ENCODE assay signal across 17 mouse cellular contexts in the genomic region with DNA sequence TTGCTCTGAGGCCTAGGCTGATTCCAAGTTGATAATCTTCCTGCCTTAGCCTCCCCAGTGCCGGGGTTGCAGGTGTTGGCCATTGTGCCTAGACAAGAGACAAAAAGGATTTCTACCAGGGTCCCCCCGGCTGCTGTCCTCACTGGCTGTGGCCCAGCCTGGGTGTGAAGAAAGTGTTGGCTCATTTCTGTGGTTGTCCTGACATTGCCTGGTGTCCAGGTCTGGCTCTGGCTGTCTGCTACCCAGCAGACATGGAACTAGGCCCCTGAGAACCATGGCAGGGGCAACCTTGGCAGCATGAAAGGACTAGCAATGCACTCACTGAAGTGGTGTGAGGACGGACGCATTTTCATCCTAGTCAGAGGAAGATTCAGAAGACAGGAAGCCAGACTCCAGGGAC. TPM values are rescaled to one million over a fixed set of nuclear protein-coding genes. Genes with fewer than 3 reads are reported as not detected.
A peak's percentile ranks its signal among the peaks of the same experiment; 100 is the strongest.
DNase-seq lines count a peak whose midpoint lies in the region; ATAC-seq and TF ChIP-seq lines count a peak whose summit lies in the region.
"Had no signal": no experiment of that assay in that cellular context is flagged by ENCODE, and none has a peak within 500 bp of the region (broad histone marks: within the 10 kb centered on the region; RNA-seq: fewer than 3 reads in every experiment).

No protein-coding gene starts in this region.

- H3K4me3 ChIP-seq in intestine, embryonic 15.5 days (replicated peaks), result no peak overlapping the region
- no peak overlapping the region for H3K4me3 ChIP-seq in intestine, postnatal 0 days (ENCODE audit: low read depth, low read length)
- no peak overlapping the region for H3K4me3 ChIP-seq in intestine, embryonic 16.5 days (ENCODE audit: low read length)
- H3K4me3 ChIP-seq in neural tube, embryonic 15.5 days (replicated peaks), result no peak overlapping the region
- H3K4me3 ChIP-seq: erythroblast, embryonic 14.5 days; liver, embryonic 13.5 days; myocyte had no signal

- H3K9ac ChIP-seq in intestine, embryonic 15.5 days, result 0 out of 2 replicates have a peak overlapping the region, but pooled peaks have one; percentile 5
- H3K9ac ChIP-seq in intestine, postnatal 0 days (ENCODE audit: low read depth, low read length), result no peak overlapping the region
- 0 out of 2 replicates have a peak overlapping the region, but pooled peaks have one; percentile 10 for H3K9ac ChIP-seq in intestine, embryonic 16.5 days (ENCODE audit: low read depth, low read length)
- no peak overlapping the region for H3K9ac ChIP-seq in neural tube, embryonic 15.5 days (replicated peaks)
- H3K9ac ChIP-seq: liver, embryonic 13.5 days had no signal

- no peaks in the 10 kb centered on the region for H3K9me3 ChIP-seq in intestine, embryonic 15.5 days
- H3K9me3 ChIP-seq in intestine, postnatal 0 days (ENCODE audit: control insufficient read depth), result no peaks in the 10 kb centered on the region
- no peaks in the 10 kb centered on the region for H3K9me3 ChIP-seq in intestine, embryonic 16.5 days (ENCODE audit: control insufficient read depth, low read length)
- no peaks in the 10 kb centered on the region for H3K9me3 ChIP-seq in neural tube, embryonic 15.5 days (replicated peaks)
- H3K9me3 ChIP-seq: liver, embryonic 13.5 days had no signal

- ATAC-seq in intestine, embryonic 15.5 days, result no peak
- no peak for ATAC-seq in intestine, postnatal 0 days
- no peak for ATAC-seq in intestine, embryonic 16.5 days
- ATAC-seq in neural tube, embryonic 15.5 days (ENCODE audit: low FRiP score), result no peak

- peaks cover 53% of the 10 kb centered on the region for H3K4me1 ChIP-seq in intestine, embryonic 15.5 days (replicated peaks)
- H3K4me1 ChIP-seq in intestine, postnatal 0 days (replicated peaks; ENCODE audit: control insufficient read depth, insufficient read depth, low read length), result peaks cover 17% of the 10 kb centered on the region
- peaks cover 52% of the 10 kb centered on the region for H3K4me1 ChIP-seq in intestine, embryonic 16.5 days (ENCODE audit: control insufficient read depth, insufficient read depth, low read length)
- peaks cover 98% of the 10 kb centered on the region for H3K4me1 ChIP-seq in neural tube, embryonic 15.5 days

- no peak overlapping the region for H3K4me2 ChIP-seq in intestine, embryonic 15.5 days (replicated peaks)
- H3K4me2 ChIP-seq in intestine, postnatal 0 days (replicated peaks; ENCODE audit: low read depth), result no peak overlapping the region
- H3K4me2 ChIP-seq in intestine, embryonic 16.5 days (ENCODE audit: low read depth, low read length), result no peak overlapping the region
- no peak overlapping the region for H3K4me2 ChIP-seq in neural tube, embryonic 15.5 days
- H3K4me2 ChIP-seq: liver, embryonic 13.5 days had no signal

- intact Hi-C loops in left cerebral cortex, postnatal 4 days (cut with DNase I), result no loop called here

- 75% methylated on average over 4 of the region's 4 CpGs for WGBS in intestine, embryonic 15.5 days
- WGBS in intestine, postnatal 0 days, result 65% methylated on average over 4 of the region's 4 CpGs
- WGBS in intestine, embryonic 16.5 days, result 80% methylated on average over 4 of the region's 4 CpGs
- 65% methylated on average over 4 of the region's 4 CpGs for WGBS in neural tube, embryonic 15.5 days

- H3K36me3 ChIP-seq in intestine, embryonic 15.5 days, result no peaks in the 10 kb centered on the region
- H3K36me3 ChIP-seq in intestine, postnatal 0 days (ENCODE audit: control insufficient read depth, insufficient read depth), result no peaks in the 10 kb centered on the region
- no peaks in the 10 kb centered on the region for H3K36me3 ChIP-seq in intestine, embryonic 16.5 days (ENCODE audit: control insufficient read depth, insufficient read depth, low read length)
- no peaks in the 10 kb centered on the region for H3K36me3 ChIP-seq in neural tube, embryonic 15.5 days
- H3K36me3 ChIP-seq: liver, embryonic 13.5 days had no signal

- H3K27me3 ChIP-seq in intestine, embryonic 15.5 days (replicated peaks), result no peaks in the 10 kb centered on the region
- H3K27me3 ChIP-seq in intestine, postnatal 0 days (replicated peaks; ENCODE audit: control insufficient read depth, insufficient read depth, low read length), result no peaks in the 10 kb centered on the region
- no peaks in the 10 kb centered on the region for H3K27me3 ChIP-seq in intestine, embryonic 16.5 days (replicated peaks; ENCODE audit: control insufficient read depth, insufficient read depth, low read length)
- no peaks in the 10 kb centered on the region for H3K27me3 ChIP-seq in neural tube, embryonic 15.5 days (replicated peaks)

- no peak overlapping the region for H3K27ac ChIP-seq in intestine, embryonic 15.5 days
- no peak overlapping the region for H3K27ac ChIP-seq in intestine, postnatal 0 days (ENCODE audit: low read depth, low read length)
- no peak overlapping the region for H3K27ac ChIP-seq in intestine, embryonic 16.5 days (ENCODE audit: low read length)
- peak overlapping the region; percentile 15; the same call in 1 of the 2 replicates for H3K27ac ChIP-seq in neural tube, embryonic 15.5 days (replicated peaks)
- H3K27ac ChIP-seq: liver, embryonic 13.5 days had no signal

- DNase-seq in cerebellum, adult 9-10 months, result peak; percentile 46
- no peak for DNase-seq in cerebellum, postnatal 36 days
- no peak for DNase-seq in left cerebral cortex, postnatal 4 days
- no peak for DNase-seq in ovary, postnatal 36 days (ENCODE audit: low spot score)
- DNase-seq: liver, embryonic 13.5 days; lung, postnatal 36 days had no signal

- no peak for TF ChIP-seq CTCF in intestine, postnatal 0 days (IDR thresholded peaks at IDR 0.05; ENCODE audit: low read depth)

RNA-seq across cellular contexts. Expression of gene Ralgds, which starts 16.9 kb away (rescaled TPM):
- 27.9 and 28.3 TPM in 2 replicates for polyA plus RNA-seq in intestine, embryonic 15.5 days (2015; fragmentation: Nextera tagmentation; extraction: Ambion mirVana)
- polyA plus RNA-seq in intestine, postnatal 0 days (2015; fragmentation: Nextera tagmentation; extraction: Ambion mirVana), result 11.5 and 15.6 TPM in 2 replicates
- 19.1 and 21.5 TPM in 2 replicates for polyA plus RNA-seq in intestine, embryonic 16.5 days (2015; fragmentation: Nextera tagmentation; extraction: Ambion mirVana)
- 64.7 and 70.4 TPM in 2 replicates for polyA plus RNA-seq in neural tube, embryonic 15.5 days (2015; fragmentation: Nextera tagmentation; extraction: Ambion mirVana)
- total RNA-seq in left cerebral cortex, postnatal 4 days (2021), result 100 to 1,000 TPM; 164 to 176 TPM

RNA-seq across cellular contexts. Expression of gene Gm10134, which starts 24.0 kb away (rescaled TPM):
- 11.8 and 11.9 TPM in 2 replicates for polyA plus RNA-seq in intestine, embryonic 15.5 days (2015; fragmentation: Nextera tagmentation; extraction: Ambion mirVana)
- polyA plus RNA-seq in intestine, postnatal 0 days (2015; fragmentation: Nextera tagmentation; extraction: Ambion mirVana), result 6.0 and 8.7 TPM in 2 replicates
- polyA plus RNA-seq in intestine, embryonic 16.5 days (2015; fragmentation: Nextera tagmentation; extraction: Ambion mirVana), result 7.4 and 10.3 TPM in 2 replicates
- polyA plus RNA-seq in neural tube, embryonic 15.5 days (2015; fragmentation: Nextera tagmentation; extraction: Ambion mirVana), result 2.1 and 3.5 TPM in 2 replicates
- not detected for total RNA-seq in left cerebral cortex, postnatal 4 days (2021)
- polyA plus RNA-seq: erythroblast, embryonic 14.5 days; myocyte had no signal

RNA-seq across cellular contexts. Expression of gene Gbgt1, which starts 33.2 kb away (rescaled TPM):
- 3.7 and 4.0 TPM in 2 replicates for polyA plus RNA-seq in intestine, embryonic 15.5 days (2015; fragmentation: Nextera tagmentation; extraction: Ambion mirVana)
- 1.1 and 1.6 TPM in 2 replicates for polyA plus RNA-seq in intestine, postnatal 0 days (2015; fragmentation: Nextera tagmentation; extraction: Ambion mirVana)
- polyA plus RNA-seq in intestine, embryonic 16.5 days (2015; fragmentation: Nextera tagmentation; extraction: Ambion mirVana), result 4.4 and 4.6 TPM in 2 replicates
- 1.2 and 2.1 TPM in 2 replicates for polyA plus RNA-seq in neural tube, embryonic 15.5 days (2015; fragmentation: Nextera tagmentation; extraction: Ambion mirVana)
- 1 to 10 TPM; 2.5 to 2.6 TPM for total RNA-seq in left cerebral cortex, postnatal 4 days (2021)
- polyA plus RNA-seq: erythroblast, embryonic 14.5 days; myocyte had no signal

RNA-seq across cellular contexts. Expression of gene Cel, which starts 33.3 kb away (rescaled TPM):
- polyA plus RNA-seq in intestine, embryonic 15.5 days (2015; fragmentation: Nextera tagmentation; extraction: Ambion mirVana), result 159 and 428 TPM in 2 replicates
- polyA plus RNA-seq in intestine, postnatal 0 days (2015; fragmentation: Nextera tagmentation; extraction: Ambion mirVana), result 5.5 and 7.9 TPM in 2 replicates
- polyA plus RNA-seq in intestine, embryonic 16.5 days (2015; fragmentation: Nextera tagmentation; extraction: Ambion mirVana), result 383 and 542 TPM in 2 replicates
- 0.09 and 3.3 TPM in 2 replicates for polyA plus RNA-seq in neural tube, embryonic 15.5 days (2015; fragmentation: Nextera tagmentation; extraction: Ambion mirVana)
- total RNA-seq in left cerebral cortex, postnatal 4 days (2021), result not detected
- total RNA-seq: ES-E14; gastrocnemius, postnatal 4 days; heart, postnatal 25 days; layer of hippocampus, postnatal 10 days had no signal
- polyA plus RNA-seq: erythroblast, embryonic 14.5 days; kidney, embryonic 14.5 days; myocyte had no signal

RNA-seq across cellular contexts. Expression of gene Gtf3c5, which starts 53.7 kb away (rescaled TPM):
- 31.8 and 33.8 TPM in 2 replicates for polyA plus RNA-seq in intestine, embryonic 15.5 days (2015; fragmentation: Nextera tagmentation; extraction: Ambion mirVana)
- polyA plus RNA-seq in intestine, postnatal 0 days (2015; fragmentation: Nextera tagmentation; extraction: Ambion mirVana), result 8.4 and 8.9 TPM in 2 replicates
- polyA plus RNA-seq in intestine, embryonic 16.5 days (2015; fragmentation: Nextera tagmentation; extraction: Ambion mirVana), result 27.5 and 32.2 TPM in 2 replicates
- 37.2 and 40.1 TPM in 2 replicates for polyA plus RNA-seq in neural tube, embryonic 15.5 days (2015; fragmentation: Nextera tagmentation; extraction: Ambion mirVana)
- total RNA-seq in left cerebral cortex, postnatal 4 days (2021), result 10 to 100 TPM; 26.6 to 27.8 TPM

Comparison
In these comparisons a context has a peak if more than half of its experiments do, and no peak if none do; other contexts are left out.
1. H3K9ac ChIP-seq: peak in intestine, embryonic 15.5 days (single experiment) and intestine, embryonic 16.5 days (single experiment); none in intestine, postnatal 0 days (single experiment) and neural tube, embryonic 15.5 days (single experiment).